Mouse (Mus musculus) CD4-positive, CD25-positive, alpha-beta regulatory T cell, adult 4 months (primary cell): ENCODE data around the gene Olfr1090. TPM values are rescaled to one million over a fixed set of nuclear protein-coding genes. Genes with fewer than 3 reads are reported as not detected.

ENCODE experiments used
- ATAC-seq: one replicate; pipeline ENCODE4 v1.8.0; 2017
- polyA plus RNA-seq, 2 experiments: library from polyadenylated mRNA; unstranded; fragments of 100-300 nt; shearing (Covaris generic); gene quantifications; one replicate each; pipeline ENCODE4 v1.2.1; 2017

Olfr1090 gene
- polyA plus RNA-seq, result under 1 TPM in 1 of 2 experiments, not detected in 1; 0.15 TPM

GRCm38 (mm10) chr2:86758893-86759292 lies at the start of gene Olfr1090:
Gene Olfr1090 (minus strand): TSS chr2:86758993.
- ATAC-seq, result no peak

GRCm38 (mm10) chr2:86782179-86782578 lies 23.4 kb upstream of the Olfr1090 start, which contains the start of gene Olfr1093:
Gene Olfr1093 (plus strand): TSS chr2:86782479.
- no peak for ATAC-seq

- no peak for ATAC-seq
Observed at GRCm38 (mm10) chr2:86761050-86761449, 2.3 kb upstream of the Olfr1090 start.

GRCm38 (mm10) chr2:86733601-86734000 lies 25.2 kb downstream of the Olfr1090 start, which contains the start of gene Olfr1089:
Gene Olfr1089 (minus strand): TSS chr2:86733701.
- no peak for ATAC-seq

Other genes with a start within 250 kb of the Olfr1090 start
- not detected for gene Olfr1079, start 216.5 kb downstream of the Olfr1090 start, polyA plus RNA-seq
- gene Olfr1080, start 200.8 kb downstream of the Olfr1090 start, polyA plus RNA-seq, result not detected
- gene Olfr1082, start 160.0 kb downstream of the Olfr1090 start, polyA plus RNA-seq, result not detected
- gene Olfr1084, start 119.3 kb downstream of the Olfr1090 start, polyA plus RNA-seq, result not detected
- gene Olfr1085, start 97.0 kb downstream of the Olfr1090 start, polyA plus RNA-seq, result not detected
- gene Olfr1086, start 78.9 kb downstream of the Olfr1090 start, polyA plus RNA-seq, result not detected
- gene Olfr1087, start 60.6 kb downstream of the Olfr1090 start, polyA plus RNA-seq, result not detected
- not detected for gene Olfr1089, start 25.3 kb downstream of the Olfr1090 start, polyA plus RNA-seq
- not detected for gene Olfr1093, start 23.5 kb upstream of the Olfr1090 start, polyA plus RNA-seq
- not detected for gene Olfr141, start 51.0 kb upstream of the Olfr1090 start, polyA plus RNA-seq
- not detected for gene Olfr1094, start 65.7 kb upstream of the Olfr1090 start, polyA plus RNA-seq
- not detected for gene Olfr1095, start 92.7 kb upstream of the Olfr1090 start, polyA plus RNA-seq
- gene Gm13723, start 115.8 kb upstream of the Olfr1090 start, polyA plus RNA-seq, result not detected
- not detected for gene Olfr1097, start 133.2 kb upstream of the Olfr1090 start, polyA plus RNA-seq
- gene Olfr1098, start 165.6 kb upstream of the Olfr1090 start, polyA plus RNA-seq, result not detected
- not detected for gene Olfr1099, start 201.7 kb upstream of the Olfr1090 start, polyA plus RNA-seq
- not detected for gene Olfr1100, start 221.0 kb upstream of the Olfr1090 start, polyA plus RNA-seq
- gene Olfr1101, start 232.2 kb upstream of the Olfr1090 start, polyA plus RNA-seq, result not detected
- gene Olfr1102, start 239.4 kb upstream of the Olfr1090 start, polyA plus RNA-seq, result not detected